Mouse (Mus musculus) thymus, postnatal 0 days (tissue): ENCODE data around the gene Slco1a6. TPM values are rescaled to one million over a fixed set of nuclear protein-coding genes. Genes with fewer than 3 reads are reported as not detected.

Experiments
- DNase-seq: peaks from one replicate; pipeline ENCODE4 v3.0.0-alpha.2; 2015; ENCODE audit warnings: low spot score
- polyA plus RNA-seq: library from polyadenylated mRNA; unstranded; fragments of >200 nt; fragmentation: Nextera tagmentation; extraction: Ambion mirVana; gene quantifications from 2 replicates; pipeline ENCODE4 v1.2.1, GENCODE M21; 2015

The Slco1a6 gene
- polyA plus RNA-seq, 1 experiment from 2014 or later, result not detected

DNA sequence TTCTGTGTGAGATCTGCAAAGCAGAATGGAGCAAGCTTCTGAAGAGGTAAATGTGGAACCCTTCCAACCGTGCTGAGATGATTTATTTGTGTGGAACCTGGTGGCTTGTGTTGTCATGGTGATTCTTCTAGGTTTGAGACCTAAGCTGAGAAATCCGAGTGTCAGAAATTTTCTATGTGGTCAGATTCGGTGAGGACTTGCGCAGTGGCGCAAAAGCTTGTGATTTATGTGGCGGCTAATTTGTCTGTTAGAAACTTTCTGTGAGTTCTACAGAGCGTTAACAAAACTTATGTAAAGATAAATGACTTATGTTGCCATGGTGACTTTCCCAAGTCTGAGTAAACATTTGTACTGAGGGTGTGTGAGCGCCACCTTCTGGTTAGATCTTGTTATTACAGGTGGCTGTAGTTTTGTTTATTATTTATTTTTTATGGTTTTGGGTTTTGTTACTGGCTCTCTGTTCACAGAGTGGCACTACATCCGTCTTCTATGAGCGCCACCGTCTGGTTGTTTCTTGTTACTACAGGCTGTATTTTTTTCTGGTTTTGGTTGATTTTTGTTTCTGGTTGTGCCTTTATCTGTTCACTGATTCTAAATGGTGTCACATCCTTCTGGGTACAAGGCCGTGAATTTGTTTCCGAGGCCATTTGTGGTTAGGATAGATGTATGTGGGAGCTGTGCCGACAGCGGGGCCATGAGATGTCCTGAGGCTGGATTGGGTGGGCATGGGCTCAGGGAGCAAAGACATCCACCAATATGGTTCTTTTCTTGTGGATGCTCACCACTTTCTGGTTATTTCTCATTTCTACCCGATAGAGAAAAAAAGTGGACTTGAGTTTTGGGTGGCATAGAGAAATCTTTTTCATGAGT, 167.8 kb downstream of the Slco1a6 start:
- peak; percentile 13 for DNase-seq

DNA sequence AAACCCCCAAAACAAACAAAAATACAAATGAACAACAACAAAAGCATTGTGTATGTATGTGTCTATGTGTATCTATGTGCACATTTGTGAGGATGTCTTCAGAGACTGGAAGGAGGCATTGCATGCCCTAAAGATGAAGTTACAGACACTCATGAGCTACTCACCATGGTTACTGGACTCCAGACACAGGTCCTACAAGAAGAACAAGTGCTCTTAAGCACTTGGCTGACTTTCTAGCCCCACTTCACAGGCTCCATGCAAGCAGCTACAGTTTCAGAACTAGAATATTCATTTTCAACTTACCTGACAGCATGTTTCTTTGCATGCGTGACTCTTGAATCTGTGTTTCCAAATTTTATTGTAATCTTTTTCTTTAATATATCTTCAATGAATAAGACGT, 172.6 kb downstream of the Slco1a6 start:
- no peak for DNase-seq

Other genes with a start within 250 kb of the Slco1a6 start
- gene Gm6614, start 197.1 kb downstream of the Slco1a6 start, polyA plus RNA-seq, result 0.06 TPM in 1 of 2 replicates, not detected in the other
- 11.7 and 14.6 TPM in 2 replicates for gene Iapp, start 89.9 kb upstream of the Slco1a6 start, polyA plus RNA-seq
- gene Slco1a5, start 114.5 kb upstream of the Slco1a6 start, polyA plus RNA-seq, result 0.54 and 0.65 TPM in 2 replicates
- gene Pyroxd1, start 137.1 kb upstream of the Slco1a6 start, polyA plus RNA-seq, result 20.4 and 22.6 TPM in 2 replicates
- 44.4 and 48.7 TPM in 2 replicates for gene Recql, start 178.6 kb upstream of the Slco1a6 start, polyA plus RNA-seq
- 69.2 and 71.7 TPM in 2 replicates for gene Golt1b, start 178.7 kb upstream of the Slco1a6 start, polyA plus RNA-seq
- gene Spx, start 204.9 kb upstream of the Slco1a6 start, polyA plus RNA-seq, result 0.22 and 0.24 TPM in 2 replicates